In the genomic region with DNA sequence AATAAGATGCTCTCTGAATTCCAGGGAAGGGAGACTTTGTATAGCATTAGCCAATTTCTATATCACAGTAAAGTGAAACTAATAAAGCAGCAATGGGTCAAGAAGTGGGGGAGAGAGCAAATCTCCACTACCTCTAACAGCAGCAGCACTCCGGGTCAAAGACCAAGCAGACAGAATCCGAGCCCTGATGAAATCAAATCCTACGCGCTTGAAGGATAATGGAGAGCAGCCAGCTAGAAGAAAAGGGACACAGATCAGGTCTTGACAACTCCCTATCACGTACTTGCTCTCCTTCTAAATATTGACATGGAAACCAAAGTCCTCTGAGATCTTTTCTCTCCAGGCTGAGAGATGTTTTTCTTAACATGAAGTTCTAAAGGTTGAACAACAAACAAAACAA, we compare ENCODE assay signal across 18 mouse cellular contexts.
DNase-seq lines count a peak whose midpoint lies in the region; ATAC-seq lines count a peak whose summit lies in the region.
"Had no signal": no experiment of that assay in that cellular context is flagged by ENCODE, and none has a peak within 500 bp of the region (broad histone marks: within the 10 kb centered on the region; RNA-seq: fewer than 3 reads in every experiment).

No protein-coding gene starts in this region.

- H3K4me1 ChIP-seq in heart, embryonic 14.5 days (ENCODE audit: control insufficient read depth in 2 of 2, insufficient read depth in 2 of 2, low read length in 2 of 2), result peaks cover 12 to 35% of the 10 kb centered on the region in 2 experiments

- peak; percentile 45 for DNase-seq in gastrocnemius, adult 18-20 months (ENCODE audit: low spot score)
- no peak for DNase-seq in gastrocnemius, postnatal 4 days (ENCODE audit: low spot score in 2 of 2)
- DNase-seq in heart, postnatal 4 days, result no peak
- peak; percentile 16 for DNase-seq in lung, postnatal 36 days
- no peak for DNase-seq in lung, postnatal 25 days (ENCODE audit: low spot score)
- DNase-seq in left cerebral cortex, adult 11 months (ENCODE audit: low spot score), result no peak
- DNase-seq: adrenal gland, adult 8-10 months; cerebellum, adult 11 months; cerebellum, postnatal 10 days; thymus, postnatal 14 days had no signal

- H3K27ac ChIP-seq in heart, embryonic 14.5 days (replicated peaks in 1 of 2; ENCODE audit: control insufficient read depth in 1 of 2, insufficient read depth in 1 of 2, low read depth in 2 of 2, low read length in 2 of 2), result peak overlapping the region; percentile 45 to 59; a peak in 3 of 4 replicates
- H3K27ac ChIP-seq: hindbrain, embryonic 14.5 days; limb, embryonic 12.5 days; liver, embryonic 14.5 days; lung, embryonic 15.5 days; midbrain, embryonic 13.5 days; neural tube, embryonic 12.5 days had no signal

- no peak overlapping the region for H3K4me2 ChIP-seq in heart, embryonic 14.5 days (ENCODE audit: low read length)
- H3K4me2 ChIP-seq: hindbrain, embryonic 14.5 days; limb, embryonic 12.5 days; lung, embryonic 15.5 days; midbrain, embryonic 13.5 days; neural tube, embryonic 12.5 days had no signal

- H3K27me3 ChIP-seq in heart, embryonic 14.5 days (ENCODE audit: control insufficient read depth, insufficient read depth, low read length), result no peaks in the 10 kb centered on the region
- H3K27me3 ChIP-seq: limb, embryonic 12.5 days; lung, embryonic 15.5 days; midbrain, embryonic 13.5 days; neural tube, embryonic 12.5 days had no signal

- no peaks in the 10 kb centered on the region for H3K9me3 ChIP-seq in heart, embryonic 14.5 days (ENCODE audit: control insufficient read depth, low read length)
- H3K9me3 ChIP-seq: limb, embryonic 12.5 days; lung, embryonic 15.5 days; midbrain, embryonic 13.5 days; neural tube, embryonic 12.5 days had no signal

- WGBS in heart, embryonic 14.5 days, result 17% methylated on average over 5 of the region's 5 CpGs

- no peak for ATAC-seq in heart, embryonic 14.5 days (ENCODE audit: insufficient number of reproducible peaks, insufficient read depth, low FRiP score, low read depth)
- ATAC-seq: forebrain, embryonic 14.5 days; midbrain, embryonic 13.5 days had no signal

- no peaks in the 10 kb centered on the region for H3K36me3 ChIP-seq in heart, embryonic 14.5 days (ENCODE audit: control insufficient read depth, insufficient read depth, low read length)
- H3K36me3 ChIP-seq: limb, embryonic 12.5 days; lung, embryonic 15.5 days; midbrain, embryonic 13.5 days; neural tube, embryonic 12.5 days had no signal

- no peak overlapping the region for H3K9ac ChIP-seq in heart, embryonic 14.5 days (ENCODE audit: low read length)
- H3K9ac ChIP-seq: hindbrain, embryonic 14.5 days; limb, embryonic 12.5 days; liver, embryonic 14.5 days; lung, embryonic 15.5 days; midbrain, embryonic 13.5 days; neural tube, embryonic 12.5 days had no signal

- no peak overlapping the region for H3K4me3 ChIP-seq in heart, embryonic 14.5 days (ENCODE audit: control insufficient read depth in 1 of 2, insufficient read depth in 1 of 2, low read depth in 1 of 2, low read length in 2 of 2)
- H3K4me3 ChIP-seq: limb, embryonic 12.5 days; lung, embryonic 15.5 days; midbrain, embryonic 13.5 days; neural tube, embryonic 12.5 days had no signal

Comparison
In these comparisons a context has a peak if more than half of its experiments do, and no peak if none do; other contexts are left out.
1. DNase-seq: peak in gastrocnemius, adult 18-20 months (single experiment) and lung, postnatal 36 days (single experiment); none in gastrocnemius, postnatal 4 days (0 of 2), heart, postnatal 4 days (single experiment), lung, postnatal 25 days (single experiment) and left cerebral cortex, adult 11 months (single experiment).